Mouse (Mus musculus) kidney, postnatal 0 days (tissue): ENCODE data around the gene Srsf5. TPM values are rescaled to one million over a fixed set of nuclear protein-coding genes. Genes with fewer than 3 reads are reported as not detected.

Experiments
- ATAC-seq: fragments of 200-750 bp; cut with Nextera tagmentation; replicated peaks from 2 replicates; pipeline ENCODE4 v1.8.0; 2017; ENCODE audit warnings: low read depth, moderate number of reproducible peaks, moderate TSS enrichment, moderate library complexity; ENCODE audit not compliant: low FRiP score
- DNase-seq: peaks from one replicate; pipeline ENCODE4 v3.0.0-alpha.2; 2016; ENCODE audit warnings: low spot score
- H3K27ac ChIP-seq: fragments of 300-500 bp; sonication (generic); 2 replicates; pipeline ENCODE4 v1.5.1; 2014; ENCODE audit warnings: mild to moderate bottlenecking
- H3K27me3 ChIP-seq: fragments of 300-500 bp; sonication (generic); 2 replicates; pipeline ENCODE4 v1.6.1; 2014; ENCODE audit warnings: low read length, mixed read lengths; ENCODE audit not compliant: insufficient read depth
- H3K36me3 ChIP-seq: fragments of 300-500 bp; sonication (generic); 2 replicates; pipeline ENCODE4 v1.6.1; 2014; ENCODE audit warnings: low read length, mixed read lengths; ENCODE audit not compliant: insufficient read depth
- H3K4me1 ChIP-seq: fragments of 300-500 bp; sonication (generic); replicated peaks from 2 replicates; pipeline ENCODE4 v1.6.1; 2014; ENCODE audit warnings: antibody characterized with exemption, low read length, mixed read lengths; ENCODE audit not compliant: insufficient read depth
- H3K4me2 ChIP-seq: fragments of 300-500 bp; sonication (generic); 2 replicates; pipeline ENCODE4 v1.6.1; 2014; ENCODE audit warnings: mild to moderate bottlenecking, low read length, moderate library complexity, mixed read lengths
- H3K4me3 ChIP-seq: fragments of 300-500 bp; sonication (generic); replicated peaks from 2 replicates; pipeline ENCODE4 v1.5.1; 2014; ENCODE audit warnings: low read depth, low read length
- H3K9ac ChIP-seq: fragments of 300-500 bp; sonication (generic); 2 replicates; pipeline ENCODE4 v1.6.1; 2014; ENCODE audit warnings: low read depth, low read length
- H3K9me3 ChIP-seq: fragments of 300-500 bp; sonication (generic); replicated peaks from 2 replicates; pipeline ENCODE4 v1.6.1; 2016; ENCODE audit warnings: low read length, inconsistent platforms, mixed read lengths
- CTCF ChIP-seq: IDR thresholded peaks from 2 replicates; pipeline ENCODE4 v1.5.1; 2016; ENCODE audit warnings: antibody characterized with exemption, low read depth, mild to moderate bottlenecking, moderate library complexity
- WGBS: fragments of 180-500 bp; shearing (Covaris S2); extraction: QIAGEN DNeasy Blood & Tissue Kit; methylation state at CpG from one replicate; pipeline ENCODE4 v1.1.7; 2014; 5-methylcytosine and 5-hydroxymethylcytosine counted together
- polyA plus RNA-seq: library from polyadenylated mRNA; unstranded; fragments of >200 nt; fragmentation: Nextera tagmentation; extraction: Ambion mirVana; gene quantifications from 2 replicates; pipeline ENCODE4 v1.2.1, GENCODE M21; 2015

Gene Srsf5
- polyA plus RNA-seq, 1 experiment from 2014 or later = 659 TPM

DNA sequence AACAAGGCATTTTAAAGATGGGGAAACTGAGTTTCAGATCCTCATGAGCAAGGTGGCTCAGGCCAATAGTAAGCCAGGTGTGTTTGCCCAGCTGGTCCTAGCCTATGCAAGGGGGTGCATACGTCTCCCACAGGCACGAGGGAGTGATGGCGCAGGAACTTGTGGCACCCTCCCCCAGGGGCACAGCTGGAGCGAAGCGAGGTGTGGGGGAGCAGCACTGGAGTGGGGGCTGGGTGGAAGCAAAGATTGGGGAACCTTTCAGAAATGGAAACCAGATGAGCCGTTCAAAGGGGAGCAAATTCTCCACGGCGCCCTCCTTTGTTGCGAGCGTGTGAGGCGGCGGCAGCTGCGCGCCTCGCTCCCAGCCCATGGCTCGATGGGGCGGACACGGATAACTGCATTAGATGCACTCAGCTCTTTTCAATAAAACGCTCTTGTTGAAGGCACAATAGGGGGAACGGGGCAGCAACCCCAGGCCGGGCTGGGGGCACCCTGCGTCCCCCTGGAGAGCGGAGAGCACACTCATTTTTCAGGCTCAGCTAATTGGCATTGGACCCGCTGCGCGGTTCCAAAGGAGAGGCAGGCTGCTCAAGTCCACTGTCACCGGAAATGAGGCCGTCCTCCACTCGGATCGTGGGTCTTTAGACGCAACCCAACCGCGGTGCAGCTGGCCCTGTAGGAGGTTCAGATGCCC, 53.4 kb downstream of the Srsf5 start:
- Histone ChIP-seq H3K4me2 (peak overlapping the region; percentile 36), H3K4me3 (0 out of 2 replicates have a peak overlapping the region, but pooled peaks have one; percentile 2), H3K27me3 (peaks cover 6% of the 10 kb centered on the region), H3K9me3 (no peaks in the 10 kb centered on the region), H3K4me1 (no peaks in the 10 kb centered on the region), H3K27ac (no peak overlapping the region), H3K9ac (no peak overlapping the region), H3K36me3 (no peaks in the 10 kb centered on the region)
- 4% methylated on average over 33 of the region's 33 CpGs for WGBS
- ATAC-seq = no peak
- DNase-seq = no peak
- TF ChIP-seq CTCF = no peak

Other genes starting within 250 kb of the Srsf5 start
- gene Ccdc177, start 184.8 kb upstream of the Srsf5 start, polyA plus RNA-seq = 0.08 and 0.09 TPM in 2 replicates
- gene Susd6, start 155.0 kb upstream of the Srsf5 start, polyA plus RNA-seq = 16.1 and 16.5 TPM in 2 replicates
- 1.7 and 4.0 TPM in 2 replicates for gene Slc10a1, start 23.2 kb downstream of the Srsf5 start, polyA plus RNA-seq
- gene Smoc1, start 81.3 kb downstream of the Srsf5 start, polyA plus RNA-seq = 0.57 and 0.72 TPM in 2 replicates